Mouse (Mus musculus): Measurements from ENCODE around the gene Blmh.
"Not testable (repeated sequence)": the region's sequence is repeated elsewhere in the genome, so short reads cannot be mapped to it uniquely, and the experiment has no call there.

Blmh gene

GRCm38 (mm10) chr11:76916539-76917229 lies 7.9 kb upstream of the Blmh start:
- DNase-seq (ENCODE audit: low read depth, low spot score): peak; percentile 92

GRCm38 (mm10) chr11:76917230-76917548 lies 7.4 kb upstream of the Blmh start:
- DNase-seq (ENCODE audit: low read depth, low spot score): no peak

GRCm38 (mm10) chr11:76920607-76921006 lies 4.0 kb upstream of the Blmh start:
- DNase-seq (ENCODE audit: low read depth, low spot score): no peak

- DNase-seq (ENCODE audit: low read depth, low spot score): not testable (repeated sequence)
Measured at GRCm38 (mm10) chr11:76928586-76928985, 4.0 kb downstream of the Blmh start.

GRCm38 (mm10) chr11:76933209-76933608 lies 8.6 kb downstream of the Blmh start:
- no peak for DNase-seq (ENCODE audit: low read depth, low spot score)

- peak; percentile 49 for DNase-seq (ENCODE audit: low read depth, low spot score)
Measured at GRCm38 (mm10) chr11:76936578-76936977, 12.0 kb downstream of the Blmh start.

- no peak for DNase-seq (ENCODE audit: low read depth, low spot score)
Measured at GRCm38 (mm10) chr11:76944839-76945238, 20.2 kb downstream of the Blmh start.

GRCm38 (mm10) chr11:76945386-76946202 lies 21.0 kb downstream of the Blmh start:
- DNase-seq (ENCODE audit: low read depth, low spot score): peak; percentile 83

- DNase-seq (ENCODE audit: low read depth, low spot score): peak; percentile 25
Measured at GRCm38 (mm10) chr11:76946203-76946585, 21.6 kb downstream of the Blmh start.

GRCm38 (mm10) chr11:76953536-76953935 lies 28.9 kb downstream of the Blmh start:
- DNase-seq (ENCODE audit: low read depth, low spot score): peak; percentile 88

- DNase-seq (ENCODE audit: low read depth, low spot score): no peak
Measured at GRCm38 (mm10) chr11:76965703-76966102, 41.1 kb downstream of the Blmh start.

GRCm38 (mm10) chr11:76970328-76970727 lies 45.7 kb downstream of the Blmh start:
- DNase-seq (ENCODE audit: low read depth, low spot score): no peak

- DNase-seq (ENCODE audit: low read depth, low spot score): no peak
Measured at GRCm38 (mm10) chr11:76974680-76975319, 50.2 kb downstream of the Blmh start.

- no peak for DNase-seq (ENCODE audit: low read depth, low spot score)
Measured at GRCm38 (mm10) chr11:76981570-76982141, 57.0 kb downstream of the Blmh start.

- no peak for DNase-seq (ENCODE audit: low read depth, low spot score)
Measured at GRCm38 (mm10) chr11:76982415-76982814, 57.8 kb downstream of the Blmh start.

GRCm38 (mm10) chr11:76983641-76984040 lies 59.0 kb downstream of the Blmh start:
- DNase-seq (ENCODE audit: low read depth, low spot score): no peak

- no peak for DNase-seq (ENCODE audit: low read depth, low spot score)
Measured at GRCm38 (mm10) chr11:76984173-76984572, 59.6 kb downstream of the Blmh start.

GRCm38 (mm10) chr11:76990839-76991238 lies 66.2 kb downstream of the Blmh start:
- no peak for DNase-seq (ENCODE audit: low read depth, low spot score)

GRCm38 (mm10) chr11:76992886-76993285 lies 68.3 kb downstream of the Blmh start:
- no peak for DNase-seq (ENCODE audit: low read depth, low spot score)

- no peak for DNase-seq (ENCODE audit: low read depth, low spot score)
Measured at GRCm38 (mm10) chr11:76995966-76996672, 71.5 kb downstream of the Blmh start.

GRCm38 (mm10) chr11:76997305-76997704 lies 72.7 kb downstream of the Blmh start:
- DNase-seq (ENCODE audit: low read depth, low spot score): peak; percentile 77
